Mouse (Mus musculus) WW6 (cell line): ENCODE data around the gene Chrnd.

Source experiments
- DNase-seq: peaks from one replicate; pipeline ENCODE4 v3.0.0-alpha.2; 2013; ENCODE audit warnings: low read depth, low spot score

The Chrnd gene

DNA sequence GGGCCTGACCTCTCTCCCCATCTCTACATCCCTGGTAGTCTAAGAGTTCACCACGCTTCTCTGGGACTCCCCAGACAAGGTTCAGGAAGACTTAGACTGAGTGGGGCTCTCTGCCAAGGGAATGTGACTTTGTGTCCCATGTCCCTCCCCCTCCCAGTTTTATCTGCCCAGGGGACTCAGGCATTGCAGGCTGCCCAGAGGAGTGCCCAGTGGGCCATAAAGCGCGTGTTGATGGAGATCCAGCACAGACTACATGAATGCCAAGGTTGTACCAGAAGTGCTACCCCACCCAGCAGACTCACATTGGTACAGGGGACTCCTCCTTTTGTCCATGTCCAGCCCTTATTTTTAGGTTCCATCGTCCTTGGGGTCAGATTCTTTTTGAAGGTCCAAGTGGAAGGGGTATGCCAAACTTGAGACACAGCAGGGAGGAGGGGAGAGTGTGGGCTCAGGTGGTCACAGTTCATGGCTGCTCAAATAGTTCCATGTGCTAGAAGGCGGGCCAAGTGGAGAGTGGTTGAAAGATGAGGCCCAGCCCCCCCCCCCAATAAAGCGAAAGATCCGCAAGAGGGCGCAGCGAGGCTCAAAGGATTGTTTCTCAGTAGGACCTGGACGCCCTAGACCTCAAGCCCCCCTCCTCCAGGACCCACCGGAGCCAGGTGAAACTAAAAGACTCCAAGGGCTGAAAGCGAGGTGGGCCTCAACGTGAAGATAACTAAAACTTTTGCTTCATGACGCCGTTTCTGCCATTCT lies 6.2 kb upstream of the Chrnd start:
- DNase-seq: no peak

DNA sequence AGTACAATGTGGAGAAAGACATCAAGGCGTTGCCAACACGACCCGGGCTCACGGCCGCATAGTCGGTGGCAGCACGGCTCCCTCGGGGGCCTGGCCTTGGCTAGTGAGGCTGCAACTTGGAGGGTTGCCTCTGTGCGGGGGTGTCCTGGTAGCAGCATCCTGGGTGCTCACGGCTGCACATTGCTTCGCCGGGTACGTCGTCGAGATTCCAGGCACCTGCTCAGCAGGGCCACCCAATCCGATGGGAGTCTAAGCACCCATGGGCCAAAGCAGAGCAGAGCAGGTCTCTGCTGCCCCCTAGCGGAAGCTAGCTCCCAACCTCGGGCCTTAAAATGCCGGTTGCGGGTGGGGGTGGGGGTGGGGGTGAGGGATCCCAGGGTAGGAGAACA lies 5.7 kb upstream of the Chrnd start:
- DNase-seq: no peak

GRCm38 (mm10) chr1:87185526-87185925 lies 4.9 kb upstream of the Chrnd start:
- DNase-seq: no peak

DNA sequence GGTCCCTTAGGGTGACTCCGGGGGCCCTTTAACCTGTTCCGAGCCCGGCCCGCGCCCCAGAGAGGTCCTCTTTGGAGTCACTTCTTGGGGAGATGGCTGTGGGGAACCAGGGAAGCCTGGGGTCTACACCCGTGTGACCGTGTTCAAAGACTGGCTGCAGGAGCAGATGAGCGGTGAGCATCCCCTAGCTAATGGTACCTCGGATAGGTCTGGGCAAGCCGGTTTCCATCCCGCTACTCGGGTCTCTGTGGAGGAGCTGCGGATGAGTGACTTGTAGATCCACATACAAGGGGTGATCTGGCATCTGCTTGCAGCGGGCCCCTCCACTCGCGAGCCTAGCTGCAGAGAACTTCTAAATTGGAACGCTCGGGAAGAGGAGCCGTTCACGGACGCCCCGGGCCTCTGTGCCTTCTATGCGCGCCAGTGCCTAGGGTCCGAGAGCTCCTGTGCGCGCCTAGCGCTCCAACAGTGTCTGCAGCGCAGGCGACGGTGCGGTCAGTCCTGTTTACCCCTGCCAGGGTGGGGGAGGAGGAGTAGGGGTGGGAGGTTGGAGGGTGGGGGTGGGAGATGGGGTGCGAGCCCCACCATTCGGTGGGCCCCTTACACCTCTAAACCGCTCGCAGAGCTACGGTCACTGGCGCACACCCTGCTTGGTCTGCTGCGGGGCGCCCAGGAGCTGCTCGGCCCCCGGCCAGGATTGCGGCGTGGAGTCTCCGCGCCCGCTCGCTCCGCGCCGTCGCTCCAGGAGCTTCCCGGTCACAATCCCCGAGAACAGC lies 4.0 kb upstream of the Chrnd start:
- no peak for DNase-seq

DNA sequence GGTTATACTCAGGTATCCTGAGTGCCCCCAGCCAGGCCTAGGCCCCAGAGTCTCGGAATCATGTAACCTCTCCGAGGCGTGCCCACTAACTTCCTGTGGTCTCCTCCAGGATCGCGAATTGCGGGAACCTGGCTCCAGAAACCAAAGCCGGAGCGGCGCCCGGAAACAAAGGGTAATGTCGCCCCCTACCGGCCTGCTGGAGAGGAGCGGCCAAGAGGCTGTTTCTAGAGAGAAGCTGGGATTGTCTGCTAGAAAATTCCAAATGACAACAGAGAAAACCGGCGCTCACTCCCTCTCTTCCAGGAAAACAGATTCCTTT lies 3.4 kb upstream of the Chrnd start:
- no peak for DNase-seq

- DNase-seq: no peak
These were observed 6.9 kb downstream of the Chrnd start for GRCm38 (mm10) chr1:87197296-87197695.

DNA sequence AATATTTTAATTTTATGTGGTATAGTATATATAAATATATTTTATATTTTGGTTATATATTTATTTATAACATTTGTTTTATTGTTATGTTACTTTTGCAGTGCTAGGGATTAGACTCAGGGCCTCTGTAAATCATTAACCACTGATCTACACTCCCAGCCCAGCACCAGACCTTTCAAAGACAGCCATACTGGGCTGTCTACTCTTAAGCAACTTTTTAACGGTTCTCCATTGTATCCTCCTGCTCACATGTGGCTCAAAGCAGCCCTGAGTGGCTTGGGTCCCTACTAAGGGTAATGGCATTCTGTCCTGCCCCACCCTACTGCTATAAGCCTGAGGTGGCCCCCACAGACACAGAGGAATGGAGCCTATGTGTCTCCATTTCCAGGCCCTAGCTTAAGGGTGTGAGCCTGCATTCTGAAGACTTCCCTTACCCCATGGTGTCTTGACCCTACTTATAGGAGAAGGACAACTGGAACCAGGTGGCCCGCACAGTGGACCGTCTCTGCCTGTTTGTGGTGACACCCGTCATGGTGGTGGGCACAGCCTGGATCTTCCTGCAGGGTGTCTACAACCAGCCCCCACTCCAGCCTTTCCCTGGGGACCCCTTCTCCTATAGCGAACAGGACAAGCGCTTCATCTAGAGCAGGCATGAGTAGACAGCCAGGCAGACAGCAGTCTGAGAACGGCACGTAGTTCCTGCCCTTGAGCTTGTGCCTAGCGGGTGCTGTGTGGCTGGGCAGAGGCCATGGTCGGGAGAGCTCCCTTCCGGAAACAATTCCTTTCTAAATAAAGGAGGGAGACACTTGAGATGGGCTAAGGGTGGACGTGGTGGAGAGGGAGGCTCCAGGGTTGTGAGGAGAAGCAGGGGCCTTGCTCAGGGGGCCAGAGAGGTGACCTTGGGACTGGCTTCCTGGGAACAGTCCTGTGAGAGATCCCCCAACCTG lies 8.0 kb downstream of the Chrnd start:
- no peak for DNase-seq

DNA sequence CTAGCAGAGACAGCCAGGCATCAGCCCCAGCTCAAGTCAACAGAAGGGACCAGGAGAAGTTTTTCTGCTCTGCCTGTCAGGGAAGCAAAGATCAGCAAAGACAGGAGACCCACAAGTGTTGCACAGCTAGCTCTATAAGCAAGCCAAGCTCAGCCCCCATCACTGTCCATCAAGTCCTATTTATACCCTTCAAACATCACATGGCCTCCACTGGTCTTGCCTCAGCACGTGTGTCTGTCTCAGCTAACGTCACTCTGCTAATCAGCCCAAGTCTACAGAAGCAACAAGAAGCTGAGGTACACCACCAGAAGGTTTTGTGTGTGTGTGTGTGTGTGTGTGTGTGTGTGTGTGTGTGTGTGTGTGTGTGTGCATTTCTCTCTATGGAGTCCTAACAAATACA lies 10.4 kb downstream of the Chrnd start:
- no peak for DNase-seq

GRCm38 (mm10) chr1:87201848-87202247 lies 11.4 kb downstream of the Chrnd start:
- no peak for DNase-seq

GRCm38 (mm10) chr1:87203779-87204178 lies 13.4 kb downstream of the Chrnd start:
- DNase-seq: no peak

GRCm38 (mm10) chr1:87204465-87204864 lies 14.1 kb downstream of the Chrnd start, which contains the start of gene Chrng:
TSS of gene Chrng (plus strand) at chr1:87204657.
- DNase-seq: no peak

GRCm38 (mm10) chr1:87205038-87205437 lies 14.6 kb downstream of the Chrnd start:
- no peak for DNase-seq

DNA sequence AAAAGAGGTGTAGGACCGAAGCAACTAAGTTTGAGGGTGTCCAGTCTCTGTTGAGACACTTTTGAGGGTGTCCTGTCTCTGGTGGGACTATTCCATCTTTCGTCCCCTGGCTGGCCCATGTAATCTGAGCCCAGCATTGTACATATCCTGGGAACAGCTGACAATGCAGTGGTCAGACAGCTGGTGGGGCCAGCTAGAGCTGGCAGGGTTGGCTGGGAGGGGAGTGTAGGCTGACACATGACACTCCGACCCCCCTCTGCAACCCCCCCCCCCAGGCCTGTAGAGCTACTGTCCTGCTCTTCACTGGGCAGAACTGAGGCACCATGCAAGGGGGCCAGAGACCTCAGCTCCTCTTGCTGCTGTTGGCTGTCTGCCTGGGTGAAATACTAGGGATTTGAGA lies 15.1 kb downstream of the Chrnd start:
- no peak for DNase-seq

DNA sequence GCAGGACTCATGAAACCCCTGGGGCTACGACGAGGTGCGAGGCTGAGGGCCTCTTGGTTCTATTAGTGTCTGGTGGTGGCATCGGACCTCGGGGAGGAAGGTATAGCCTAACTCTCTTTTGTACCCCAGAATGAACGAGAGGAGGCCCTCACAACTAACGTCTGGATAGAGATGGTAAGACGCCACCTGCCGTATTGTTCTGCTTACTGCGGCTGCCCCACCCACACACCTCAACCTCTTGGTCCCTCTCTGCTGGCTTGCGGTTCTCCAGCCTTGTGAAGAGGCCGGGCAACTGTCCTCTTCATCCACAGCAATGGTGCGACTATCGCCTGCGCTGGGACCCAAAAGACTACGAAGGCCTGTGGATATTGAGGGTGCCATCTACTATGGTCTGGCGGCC lies 15.9 kb downstream of the Chrnd start:
- DNase-seq: no peak

DNA sequence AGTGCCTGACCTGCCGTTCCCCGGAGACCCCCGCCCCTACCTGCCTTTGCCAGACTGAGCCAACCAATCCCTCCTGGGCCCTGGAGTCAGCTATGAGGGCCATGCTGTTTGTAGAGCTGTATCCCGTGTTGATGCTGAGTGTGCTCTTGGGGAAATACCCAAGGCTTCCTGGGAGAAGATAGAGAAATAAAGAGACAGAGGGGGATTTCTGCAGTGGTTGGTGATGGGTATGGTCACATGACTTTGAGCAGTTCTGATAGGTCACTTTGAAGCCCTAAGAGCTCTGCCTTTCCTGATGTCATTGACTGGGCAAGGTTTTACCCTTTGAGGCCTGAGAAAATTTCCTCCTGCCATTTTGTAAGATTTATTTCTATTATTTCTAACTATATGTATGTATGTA lies 21.0 kb downstream of the Chrnd start:
- DNase-seq: no peak

DNA sequence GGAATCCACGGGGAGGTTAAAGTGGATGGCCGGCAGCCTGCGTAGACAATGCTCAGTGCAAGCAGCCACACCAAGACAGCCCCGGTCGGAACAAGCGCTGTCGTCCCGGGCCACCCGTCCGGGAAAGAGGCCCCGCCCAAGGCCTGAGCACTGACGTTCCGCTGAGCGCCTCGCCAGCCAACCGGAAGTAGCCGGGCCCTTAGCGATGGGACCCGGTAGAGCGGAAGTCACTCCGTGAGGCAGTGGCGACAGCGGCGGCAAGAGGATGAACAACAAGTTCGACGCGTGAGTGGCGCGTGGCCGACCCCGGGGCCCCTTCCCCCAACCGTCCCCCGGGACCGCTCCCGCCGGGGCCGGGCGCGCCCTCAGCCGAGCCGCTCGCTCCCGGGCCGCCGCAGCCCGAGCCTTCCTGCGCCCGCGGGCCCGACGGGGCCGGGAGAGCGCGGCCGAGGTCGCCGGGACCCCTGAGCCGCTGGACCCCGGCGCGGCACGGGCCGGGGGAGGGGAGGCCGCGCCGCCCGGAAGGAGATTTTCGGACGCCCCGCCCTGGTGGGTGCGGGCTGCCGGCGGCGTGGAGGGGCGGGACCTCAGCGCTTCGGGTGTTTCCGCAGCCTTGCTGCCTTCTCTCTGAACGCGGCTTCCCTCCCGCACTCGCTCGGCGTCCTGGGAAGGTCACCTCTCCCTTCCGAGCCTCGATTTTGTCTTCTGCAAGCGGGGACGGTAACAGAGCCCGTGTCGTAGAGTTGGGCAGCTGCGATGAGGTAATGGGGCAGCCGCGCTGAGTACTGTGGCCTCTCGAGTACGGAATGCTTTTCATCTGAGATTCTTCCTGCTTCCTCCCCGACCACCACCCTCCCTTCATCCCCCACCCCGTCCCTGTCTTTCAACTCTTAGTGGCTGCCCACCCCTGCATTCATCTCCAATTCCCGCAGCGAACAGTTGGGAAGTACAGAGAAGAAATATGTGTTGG lies 23.6 kb downstream of the Chrnd start, which contains the start of gene Eif4e2:
TSS of gene Eif4e2 (plus strand) at position 180 of the 970 bp plus-strand sequence.
- DNase-seq: peak; percentile 87

GRCm38 (mm10) chr1:87214748-87215147 lies 24.3 kb downstream of the Chrnd start:
- DNase-seq: no peak

- no peak for DNase-seq
These were observed 27.5 kb downstream of the Chrnd start for GRCm38 (mm10) chr1:87217938-87218337.

DNA sequence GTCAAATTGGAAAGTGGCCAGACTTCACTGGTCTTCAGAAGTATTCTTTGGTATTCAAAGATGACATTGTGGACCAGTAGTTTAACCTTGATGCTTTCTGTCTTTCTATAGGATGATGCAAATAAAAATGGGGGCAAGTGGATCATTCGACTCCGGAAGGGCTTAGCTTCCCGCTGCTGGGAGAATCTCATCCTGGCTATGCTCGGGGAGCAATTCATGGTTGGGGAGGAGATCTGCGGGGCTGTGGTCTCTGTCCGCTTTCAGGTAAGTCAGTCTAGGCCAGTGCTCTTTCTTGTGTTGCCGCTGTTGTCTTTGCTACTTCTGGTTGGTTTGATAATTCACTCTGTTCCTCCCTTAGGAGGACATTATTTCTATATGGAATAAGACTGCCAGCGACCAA lies 35.3 kb downstream of the Chrnd start:
- DNase-seq: no peak

DNA sequence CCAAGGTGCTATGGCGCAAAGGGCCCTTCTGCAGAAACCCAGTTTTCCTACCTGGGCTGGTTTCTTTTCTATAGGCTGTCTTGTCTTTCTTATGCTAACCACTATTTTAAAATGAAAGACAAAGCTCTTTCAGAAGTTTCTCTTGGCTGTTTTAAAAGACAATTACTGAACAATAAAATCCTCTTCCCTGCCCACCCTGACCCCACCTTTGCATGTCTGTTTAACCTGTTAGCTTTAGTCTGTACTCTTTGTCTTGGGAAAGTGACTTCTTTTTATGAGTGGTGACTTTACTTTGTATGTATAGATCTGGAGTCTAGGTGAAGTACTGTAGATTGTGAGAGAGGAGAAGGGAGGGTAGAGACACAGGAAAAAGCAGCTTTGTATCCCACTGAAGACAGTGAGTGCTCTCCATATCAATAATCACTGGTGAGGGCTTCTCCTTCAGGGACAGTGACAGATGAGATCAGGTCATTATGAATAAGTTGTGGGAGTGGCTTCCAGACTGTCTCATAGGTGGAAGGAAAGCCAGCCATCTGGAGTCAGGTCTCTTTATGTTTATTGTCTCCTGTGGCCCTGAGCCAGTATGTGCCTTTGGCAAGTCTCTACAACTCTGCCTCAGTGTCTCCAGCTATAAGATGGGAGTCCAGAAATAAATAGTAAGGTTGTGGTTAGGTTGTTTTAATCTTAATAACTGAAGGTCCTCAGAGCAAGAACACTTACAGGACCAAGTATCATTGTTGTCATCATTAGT lies 36.2 kb downstream of the Chrnd start:
- peak; percentile 45 for DNase-seq
